Mouse (Mus musculus): ENCODE measurements around the gene Gm37240. TPM values are rescaled to one million over a fixed set of nuclear protein-coding genes. Genes with fewer than 3 reads are reported as not detected.

The Gm37240 gene
- polyA plus RNA-seq, 1 experiment from 2014 or later, result 5.2 TPM

DNA sequence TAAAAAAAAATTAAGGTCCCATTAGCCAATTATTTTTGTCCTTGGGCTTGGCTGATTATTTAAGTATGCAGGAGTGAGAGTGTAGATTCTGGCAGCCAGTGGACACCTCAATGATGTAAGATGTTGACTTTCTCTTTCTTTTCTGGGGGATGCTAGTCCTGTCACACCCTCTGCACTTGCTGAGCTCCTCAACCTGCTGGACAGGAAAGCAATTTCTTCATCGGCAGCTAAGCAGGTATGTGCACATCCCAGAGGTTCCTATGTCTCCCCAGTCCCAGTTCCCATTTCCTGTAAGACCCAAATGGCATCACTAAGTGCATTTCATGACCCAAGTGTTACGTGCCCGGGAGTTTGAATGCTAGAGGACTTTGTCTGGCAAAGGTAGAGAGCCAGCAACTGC is 242.5 kb downstream of the Gm37240 start:
- DNase-seq (ENCODE audit: low spot score), result no peak

DNA sequence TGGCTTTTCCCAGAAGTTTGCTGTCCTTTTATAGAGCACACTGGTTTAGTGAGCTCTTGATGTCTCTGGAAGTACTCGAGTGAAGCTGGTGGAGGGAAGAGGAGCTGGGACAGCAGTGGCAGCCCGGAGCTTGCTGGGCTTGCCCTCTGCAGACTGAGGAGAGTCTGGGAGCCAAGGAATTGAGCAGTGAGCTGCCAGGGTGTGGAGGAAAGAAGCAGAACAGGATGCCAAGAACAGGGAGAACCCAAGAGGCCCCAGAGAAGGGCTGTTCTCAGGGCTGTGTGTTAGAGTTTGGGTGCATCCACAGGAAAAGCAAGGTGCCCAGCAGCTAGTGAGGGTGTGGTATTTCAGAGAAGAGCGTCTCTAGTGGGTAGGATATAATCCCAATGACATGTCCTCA is 245.6 kb downstream of the Gm37240 start:
- DNase-seq (ENCODE audit: low spot score), result no peak

DNA sequence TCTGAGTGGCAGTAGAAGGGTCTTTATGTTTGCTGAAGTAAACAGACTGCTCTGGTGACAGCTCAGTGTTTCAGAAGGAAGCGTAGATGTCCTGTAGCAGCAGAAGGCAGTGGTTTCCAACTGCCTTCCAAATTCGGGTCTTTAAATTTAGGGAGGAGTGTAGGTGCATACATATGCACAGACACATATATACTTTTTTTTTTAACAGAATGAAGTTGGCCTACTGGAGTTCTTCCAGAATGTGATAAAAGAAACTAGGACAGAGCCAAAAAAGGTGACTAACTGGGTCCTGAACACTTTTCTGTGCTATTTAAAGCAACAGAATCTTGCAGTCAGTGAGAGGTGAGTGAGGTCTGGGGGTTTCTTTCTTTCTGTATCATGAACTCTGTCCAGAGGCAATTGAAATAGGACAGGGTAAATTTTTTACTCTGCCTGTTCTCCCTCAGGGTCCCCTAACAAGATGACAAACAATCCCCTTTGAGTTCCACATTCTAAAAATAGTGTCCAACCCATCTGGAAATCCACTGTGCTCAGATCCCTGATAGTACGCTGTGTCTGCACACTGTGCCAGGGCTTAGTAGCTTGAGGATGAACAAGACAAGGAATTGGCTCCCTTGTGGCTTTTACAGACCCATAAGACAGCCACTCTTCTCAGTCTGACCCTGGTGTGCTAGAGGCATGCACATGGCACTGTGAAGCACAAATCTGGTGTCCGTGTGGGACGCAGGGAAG is 250.4 kb downstream of the Gm37240 start:
- no peak for DNase-seq (ENCODE audit: low spot score)

DNA sequence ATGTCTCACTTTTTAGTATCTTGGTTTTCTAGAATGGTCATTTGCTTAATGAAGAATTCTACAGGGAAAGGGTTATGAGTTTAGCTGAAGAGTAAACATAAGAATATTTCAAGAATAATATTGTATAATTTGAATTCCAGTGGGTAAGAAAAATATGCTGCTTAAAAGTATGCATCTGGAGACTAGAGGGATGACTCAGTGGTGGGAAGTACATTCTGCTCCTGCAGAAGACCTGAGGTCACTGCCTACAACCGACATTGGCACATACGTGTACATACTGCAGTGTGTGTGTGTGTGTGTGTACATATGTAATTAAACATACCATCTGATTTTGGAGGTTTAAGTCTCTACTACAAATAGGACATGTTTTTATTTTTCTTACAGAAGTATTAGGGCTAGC is 251.7 kb downstream of the Gm37240 start:
- no peak for DNase-seq (ENCODE audit: low spot score)

DNA sequence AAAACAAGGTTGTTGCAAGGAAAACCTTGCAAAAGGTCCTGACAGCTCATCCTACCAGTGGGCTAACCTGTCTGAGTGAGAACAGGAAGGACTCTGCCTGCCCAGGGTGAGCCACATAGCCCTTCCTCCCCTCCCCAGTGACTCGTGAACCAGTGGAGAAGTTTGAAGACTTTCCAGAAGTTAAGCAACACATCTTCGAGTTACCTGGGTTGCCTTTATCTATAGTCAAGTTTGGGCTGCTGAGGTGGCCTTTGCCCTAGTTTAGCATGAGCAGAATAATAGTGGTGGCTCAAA is 252.2 kb downstream of the Gm37240 start:
- no peak for DNase-seq (ENCODE audit: low spot score)

DNA sequence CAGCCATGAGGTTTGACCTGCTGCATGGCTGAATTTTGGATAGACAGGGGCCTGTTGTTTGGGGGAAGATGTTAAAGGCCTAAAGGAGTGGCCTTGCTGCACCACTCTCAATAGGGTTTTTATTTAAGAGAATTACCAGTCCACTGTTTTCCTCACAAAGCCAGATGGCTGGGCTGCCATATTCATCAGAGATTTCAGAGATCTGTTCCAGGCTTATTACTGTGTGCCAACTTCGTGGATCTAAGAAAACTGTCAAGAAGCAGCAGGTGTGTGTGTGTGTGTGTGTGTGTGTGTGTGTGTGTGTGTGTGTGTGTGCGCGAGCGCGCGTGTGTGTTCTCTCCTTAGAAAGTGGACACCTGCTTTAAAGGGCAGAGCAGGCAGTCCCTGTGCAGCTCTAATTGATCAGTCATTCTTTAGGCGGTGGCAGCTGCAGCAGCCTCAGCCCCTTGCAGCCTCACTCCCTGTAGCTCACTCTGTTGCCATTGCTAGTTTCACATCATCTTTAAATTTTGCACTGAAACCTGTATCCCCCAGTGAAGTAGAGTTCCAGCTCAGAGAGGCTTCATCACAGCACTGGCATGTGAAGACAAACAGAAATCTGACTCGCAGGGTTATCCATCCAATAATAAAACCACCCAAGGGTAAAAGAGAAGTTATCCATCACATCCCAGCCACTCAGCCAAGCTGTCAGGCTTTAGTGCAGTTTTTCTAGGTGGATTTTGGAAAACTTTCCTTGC is 252.8 kb downstream of the Gm37240 start:
- DNase-seq (ENCODE audit: low spot score), result no peak

DNA sequence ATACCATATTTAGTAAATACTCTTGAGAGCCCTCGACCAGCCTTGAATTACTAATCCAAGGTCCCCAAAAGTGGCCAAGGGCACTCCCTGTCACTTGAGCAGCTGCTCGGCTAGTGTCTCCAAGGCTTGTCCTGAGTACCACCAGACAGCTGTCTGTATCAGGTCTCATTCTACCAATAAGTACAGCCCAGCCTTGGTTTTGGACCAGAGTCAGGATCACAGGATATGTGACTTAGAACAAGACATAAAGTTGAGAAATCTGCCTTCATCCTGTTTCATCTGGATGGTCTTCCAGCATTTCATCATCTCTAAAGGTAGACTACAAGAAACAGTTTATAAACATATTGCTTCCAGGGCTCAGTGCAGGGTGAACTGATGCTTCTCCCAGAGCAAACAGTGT is 253.6 kb downstream of the Gm37240 start:
- DNase-seq (ENCODE audit: low spot score), result no peak

DNA sequence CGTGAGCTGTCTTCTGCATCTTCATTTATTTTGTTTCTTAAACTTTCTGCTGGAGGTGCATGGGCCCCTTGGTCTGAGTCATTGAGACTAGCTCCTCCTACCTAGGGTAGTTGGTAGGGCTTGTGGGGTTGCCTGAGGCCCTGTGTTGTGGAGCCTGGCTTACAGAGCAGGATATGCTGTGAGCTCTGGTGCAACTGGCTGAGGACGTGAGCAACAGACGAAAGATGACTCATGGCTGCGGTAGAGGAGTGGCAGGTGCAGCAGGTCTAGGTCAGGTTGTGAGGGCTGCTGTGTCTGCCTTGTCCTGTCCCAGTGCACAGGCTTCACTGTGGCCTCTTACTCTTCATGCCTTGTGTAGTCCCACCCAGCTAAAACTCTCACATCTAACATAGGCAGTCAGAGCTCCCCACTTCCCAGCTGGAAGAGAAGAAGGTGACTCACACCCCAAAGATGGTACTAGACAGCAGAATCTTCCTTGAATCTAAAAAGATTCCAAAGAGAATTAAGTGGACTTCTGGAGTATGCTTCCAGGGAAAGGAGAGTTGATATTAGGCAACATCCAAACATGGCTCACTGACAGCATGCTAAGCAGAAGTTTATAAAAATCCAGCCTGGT is 257.3 kb downstream of the Gm37240 start:
- no peak for DNase-seq (ENCODE audit: low spot score)

DNA sequence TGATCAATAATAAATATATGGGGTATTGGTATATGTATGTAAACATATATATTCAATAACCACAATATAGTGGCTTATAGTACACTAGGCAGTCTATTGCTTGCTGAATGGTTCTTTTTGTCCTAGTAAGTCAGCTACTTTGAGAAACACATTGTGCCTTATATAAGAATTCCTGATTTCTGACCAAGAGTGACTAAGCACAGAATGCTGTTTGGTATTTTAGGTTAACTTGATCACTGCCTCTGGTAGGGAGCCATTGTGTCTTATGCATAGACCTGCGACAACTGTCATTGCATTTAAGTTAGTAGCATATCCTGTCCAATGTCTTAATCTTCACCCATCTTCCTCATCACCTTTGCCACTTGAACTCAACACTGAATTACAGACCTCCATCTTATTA is 267.6 kb downstream of the Gm37240 start:
- no peak for DNase-seq (ENCODE audit: low spot score)

DNA sequence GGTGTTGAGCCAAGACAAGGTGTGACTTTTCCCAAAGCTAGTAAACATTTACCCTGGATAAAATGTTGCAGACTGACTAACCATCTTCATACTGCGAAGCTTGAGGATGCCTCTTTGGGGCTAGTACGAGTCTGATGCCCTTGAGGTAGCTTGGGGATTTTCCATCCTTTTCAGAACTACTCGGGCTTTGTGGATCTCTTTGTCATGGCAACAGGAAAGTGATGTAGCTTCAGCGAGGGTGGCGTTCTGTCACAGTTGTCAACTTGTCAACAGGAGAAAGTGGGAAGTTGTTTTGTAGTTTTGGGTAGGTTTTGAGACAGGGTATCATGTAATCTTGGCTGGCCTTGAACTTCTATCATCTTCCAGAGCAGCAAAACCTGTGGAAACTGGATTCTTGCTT is 268.0 kb downstream of the Gm37240 start:
- no peak for DNase-seq (ENCODE audit: low spot score)

DNA sequence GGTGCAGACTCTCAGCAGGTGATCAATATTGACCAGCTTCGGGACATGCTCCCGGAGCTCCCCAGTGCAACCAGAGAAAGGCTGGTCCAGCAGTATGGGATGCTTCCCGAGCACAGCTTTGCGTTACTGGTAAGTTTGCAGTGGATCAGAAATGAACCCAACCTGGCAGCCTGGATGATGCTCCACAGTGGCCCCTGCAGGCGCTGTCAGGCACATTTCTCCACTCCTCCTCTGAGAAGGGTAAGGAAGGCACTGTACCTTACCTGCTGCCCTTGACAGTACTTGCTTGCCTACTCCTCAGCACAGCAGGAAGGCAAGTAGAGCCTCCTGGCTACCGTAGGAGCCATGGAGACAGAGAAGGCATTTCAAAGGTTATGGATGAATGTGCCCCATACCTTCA is 268.4 kb downstream of the Gm37240 start:
- DNase-seq (ENCODE audit: low spot score), result no peak

DNA sequence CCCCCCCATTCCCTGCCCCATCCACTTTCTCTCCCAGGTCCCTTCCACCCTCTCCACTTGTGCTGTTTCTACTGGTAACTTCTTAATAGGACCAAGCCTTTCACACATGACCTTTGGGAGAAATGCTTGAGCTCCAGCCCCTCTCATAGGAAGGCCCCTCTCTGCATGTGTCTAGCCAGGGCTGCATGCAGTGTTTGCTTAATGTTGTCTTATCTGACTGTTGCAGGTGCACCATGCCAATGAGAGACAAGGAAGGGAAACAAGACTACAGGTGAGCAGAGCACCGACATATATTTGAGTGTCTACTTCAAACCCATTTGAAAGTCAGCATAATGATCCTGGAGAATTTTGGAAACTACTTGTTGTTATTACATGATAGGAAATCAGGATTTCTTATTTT is 270.9 kb downstream of the Gm37240 start:
- no peak for DNase-seq (ENCODE audit: low spot score)

DNA sequence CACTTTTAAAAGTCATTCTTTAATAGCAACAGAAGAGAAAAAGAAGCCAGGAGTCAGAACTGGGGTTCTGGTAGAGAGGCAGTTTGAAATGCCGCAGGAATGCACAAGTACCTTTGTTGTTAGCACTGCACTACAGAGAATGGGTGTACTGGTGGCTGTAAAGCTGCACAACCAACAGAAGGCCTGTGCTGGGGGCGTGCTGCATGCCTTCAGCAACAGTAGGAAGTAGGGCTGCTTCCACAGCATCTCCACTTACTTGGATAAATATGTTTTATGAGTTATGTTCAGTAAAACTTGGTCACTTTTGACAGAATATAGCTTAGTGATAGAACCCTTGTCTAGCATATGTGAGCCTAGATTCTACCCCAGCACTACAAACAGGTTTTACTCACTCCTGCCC is 279.6 kb downstream of the Gm37240 start:
- no peak for DNase-seq (ENCODE audit: low spot score)

DNA sequence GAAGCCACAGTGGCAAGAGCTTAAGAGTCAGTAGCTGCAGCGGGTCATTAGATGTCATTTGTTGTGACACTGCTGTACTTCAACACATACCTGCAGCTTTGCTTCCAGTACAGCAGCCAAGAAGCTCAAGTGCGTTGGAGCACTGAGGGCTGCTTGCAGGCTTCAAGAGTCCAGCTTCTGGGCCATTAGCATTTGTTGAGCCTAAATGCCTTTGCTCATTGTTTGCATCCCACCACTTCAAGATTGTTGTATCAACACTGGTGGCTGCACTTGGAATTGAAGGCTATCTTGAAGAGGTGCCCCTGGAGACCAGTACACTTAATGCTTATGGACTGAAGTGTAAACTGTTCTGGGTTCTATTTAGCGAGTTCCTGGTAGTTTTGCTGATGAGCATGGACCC is 280.4 kb downstream of the Gm37240 start:
- DNase-seq (ENCODE audit: low spot score), result no peak

DNA sequence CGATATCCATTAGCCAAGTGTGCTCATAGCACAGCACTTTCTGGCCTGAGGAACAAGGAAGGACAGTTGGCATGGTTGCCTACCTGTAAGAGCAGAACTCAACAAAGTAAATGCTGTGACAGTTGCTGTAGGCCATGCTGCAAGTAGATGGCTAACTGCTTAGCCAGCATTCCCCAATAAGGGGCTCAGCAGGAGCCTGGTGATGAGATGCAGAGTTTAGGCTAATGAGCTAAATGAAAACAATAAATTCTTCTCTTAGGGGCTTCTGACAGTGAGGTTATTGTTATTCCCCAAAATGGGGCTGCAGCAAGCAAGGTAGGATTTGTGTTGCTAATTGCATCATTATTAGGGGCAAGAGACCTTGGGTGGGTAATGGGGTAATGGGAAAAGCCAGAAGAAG is 283.5 kb downstream of the Gm37240 start:
- DNase-seq (ENCODE audit: low spot score), result no peak

DNA sequence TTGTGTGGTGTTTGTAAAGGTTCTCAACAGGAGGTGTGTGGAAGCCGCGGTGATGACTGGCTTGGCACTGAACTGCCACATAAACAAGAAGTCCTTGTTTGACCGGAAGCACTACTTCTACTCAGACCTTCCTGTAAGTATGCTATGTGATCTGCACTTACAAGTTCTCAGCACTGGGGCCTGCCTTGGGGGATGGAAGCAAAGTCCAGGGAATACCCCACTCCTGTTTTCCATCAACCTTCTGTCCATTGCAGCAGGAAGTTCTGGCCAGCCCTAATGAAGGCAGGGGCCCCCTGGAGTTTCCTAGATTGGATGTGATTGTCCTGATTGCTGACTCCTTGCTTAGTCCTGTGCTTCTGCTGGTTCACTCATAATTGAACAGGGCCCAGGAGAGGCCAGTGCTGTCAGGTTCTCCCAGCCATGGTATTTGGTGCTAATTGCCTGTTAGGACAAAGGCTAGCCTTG is 285.4 kb downstream of the Gm37240 start:
- DNase-seq (ENCODE audit: low spot score), result no peak

DNA sequence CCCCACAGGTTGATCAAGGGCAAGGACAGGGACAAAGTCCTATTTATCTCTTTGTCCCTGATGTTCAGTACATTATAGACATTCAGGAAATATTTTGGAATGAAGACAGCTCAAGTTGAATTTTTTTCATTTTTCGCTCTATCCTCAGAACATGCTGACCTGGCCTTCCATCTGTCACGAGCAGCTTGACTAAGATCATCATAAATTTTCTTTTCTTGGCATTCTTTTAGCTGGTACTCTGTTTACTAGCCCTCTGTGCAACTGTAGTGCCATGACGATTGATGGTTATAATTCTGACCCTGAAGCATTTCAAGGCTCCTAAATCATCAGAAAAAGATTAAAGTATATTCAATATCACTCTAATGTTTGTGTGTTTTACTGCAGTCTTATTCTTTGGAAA is 287.8 kb downstream of the Gm37240 start:
- no peak for DNase-seq (ENCODE audit: low spot score)

DNA sequence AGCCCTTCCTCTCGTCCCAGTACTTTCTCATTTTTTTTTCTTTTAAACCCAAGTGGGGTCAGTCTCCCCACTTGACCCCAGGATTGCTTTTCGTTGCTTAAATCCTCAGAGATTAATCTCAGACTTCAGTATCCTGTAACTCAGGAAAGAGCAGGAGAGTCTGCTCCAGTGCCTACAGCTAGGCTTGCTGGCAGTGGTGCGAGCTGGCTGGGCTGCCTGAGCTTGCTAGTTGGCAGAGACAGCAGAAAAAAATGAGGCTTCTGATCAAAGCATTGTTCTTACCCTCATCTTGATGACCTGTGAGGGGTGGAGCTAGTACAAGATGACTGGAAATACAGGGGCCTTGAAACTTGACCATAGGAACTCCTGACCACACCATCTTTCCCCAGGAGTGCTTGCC is 292.9 kb downstream of the Gm37240 start:
- no peak for DNase-seq (ENCODE audit: low spot score)

DNA sequence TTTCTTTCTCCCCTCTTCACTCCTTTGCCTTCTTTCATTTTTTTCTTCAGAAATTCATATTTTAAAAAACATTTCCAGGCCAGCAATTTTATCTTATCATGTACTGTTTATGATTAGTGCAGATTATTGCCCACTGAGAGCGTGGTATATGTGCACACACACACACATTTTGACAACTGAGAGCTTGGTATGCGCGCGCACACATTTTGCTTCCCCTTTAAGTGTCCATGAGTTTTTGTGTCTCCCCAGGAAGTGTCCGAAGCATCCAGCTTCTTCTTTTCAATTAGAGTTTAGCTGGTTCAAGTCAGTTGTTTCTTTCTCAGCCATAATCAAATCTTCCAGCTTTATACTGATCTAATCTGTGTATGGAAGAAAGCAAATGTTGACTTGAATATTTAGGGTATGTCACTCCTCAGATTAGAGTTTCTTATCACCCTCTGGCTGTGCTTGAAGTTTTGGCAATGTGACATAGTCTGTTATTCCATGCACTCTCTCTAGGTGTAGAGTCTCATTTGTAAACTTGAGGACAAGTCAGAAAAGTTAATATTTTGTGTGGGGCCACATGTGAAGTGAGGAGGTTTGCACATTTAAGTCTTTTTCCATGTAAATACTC is 294.6 kb downstream of the Gm37240 start:
- DNase-seq (ENCODE audit: low spot score), result no peak

DNA sequence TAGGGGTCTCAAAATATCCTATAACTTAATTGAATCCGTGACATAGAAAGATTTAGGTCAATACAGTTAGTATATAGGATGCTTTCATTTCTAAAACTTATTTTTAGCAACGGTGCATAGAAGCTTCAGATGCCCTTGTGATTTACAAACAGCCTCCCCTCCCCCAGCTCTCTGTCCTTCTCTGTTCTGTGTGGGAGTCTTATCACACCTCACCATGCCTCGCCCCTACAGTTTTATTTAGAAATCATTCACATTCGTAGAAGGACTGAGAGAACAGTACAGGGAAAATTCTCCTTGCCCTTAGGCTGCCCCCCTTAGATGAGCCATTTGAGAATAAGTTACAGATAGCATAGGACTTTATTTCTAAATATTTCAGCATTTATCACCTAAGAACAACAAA is 295.3 kb downstream of the Gm37240 start:
- no peak for DNase-seq (ENCODE audit: low spot score)

DNA sequence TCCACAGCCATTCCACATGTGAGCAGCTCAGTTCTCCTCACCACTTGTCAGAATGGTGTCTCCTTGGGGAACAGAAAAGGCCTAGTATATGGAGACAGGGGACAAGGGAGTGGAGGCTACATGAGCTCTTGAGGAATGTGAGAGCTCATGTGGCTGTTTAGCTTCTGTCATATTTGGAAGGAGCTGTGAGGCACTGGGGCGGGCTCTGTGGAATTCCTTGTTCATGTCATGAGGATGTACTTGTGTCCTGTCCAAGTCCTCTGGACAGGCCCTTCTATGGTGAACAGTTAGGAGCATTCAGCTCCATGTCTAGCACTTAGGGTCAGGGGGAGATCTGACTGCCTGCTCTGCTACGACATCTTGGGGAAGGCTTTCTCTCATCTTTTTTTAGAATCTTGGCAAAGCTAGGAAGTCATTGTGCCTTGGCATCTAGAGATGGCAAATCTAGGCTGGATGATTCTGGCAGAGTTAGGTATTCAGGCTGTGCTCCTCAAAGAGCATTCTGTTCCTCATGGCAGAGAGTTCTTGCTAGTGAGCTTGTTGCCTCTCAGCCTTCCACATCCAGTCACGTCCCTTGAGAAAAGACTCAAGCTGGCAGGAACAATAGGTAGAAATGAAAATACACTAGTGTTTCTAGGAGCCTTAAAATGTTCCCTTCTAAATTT is 297.1 kb downstream of the Gm37240 start:
- no peak for DNase-seq (ENCODE audit: low spot score)

DNA sequence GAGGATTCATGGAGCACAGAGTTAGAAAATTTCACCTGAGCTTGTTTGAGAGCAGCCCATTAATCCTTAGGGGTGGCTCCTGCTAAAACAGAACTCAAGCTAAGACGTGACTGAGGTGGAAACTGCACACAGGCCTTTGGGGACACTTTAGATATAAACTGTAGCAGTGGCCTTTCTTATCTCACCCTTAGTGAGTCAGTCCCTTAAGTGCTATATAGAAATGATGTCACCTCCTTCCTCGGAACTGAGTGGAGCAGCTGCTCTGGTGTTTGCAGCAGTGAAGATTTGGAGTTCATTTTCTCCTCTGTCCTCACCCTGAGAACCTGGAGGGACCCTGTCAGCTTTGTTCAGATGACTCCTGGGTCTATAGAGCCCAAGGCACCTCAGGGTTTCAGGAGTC is 298.6 kb downstream of the Gm37240 start:
- no peak for DNase-seq (ENCODE audit: low spot score)

Measured in thymus, postnatal 0 days (tissue).